Mouse (Mus musculus): ENCODE results near the gene Chst13. TPM values are rescaled to one million over a fixed set of nuclear protein-coding genes. Genes with fewer than 3 reads are reported as not detected.

Gene Chst13
- polyA plus RNA-seq (2012; rRNA removed), result 1.5 and 3.0 TPM in 2 replicates

DNA sequence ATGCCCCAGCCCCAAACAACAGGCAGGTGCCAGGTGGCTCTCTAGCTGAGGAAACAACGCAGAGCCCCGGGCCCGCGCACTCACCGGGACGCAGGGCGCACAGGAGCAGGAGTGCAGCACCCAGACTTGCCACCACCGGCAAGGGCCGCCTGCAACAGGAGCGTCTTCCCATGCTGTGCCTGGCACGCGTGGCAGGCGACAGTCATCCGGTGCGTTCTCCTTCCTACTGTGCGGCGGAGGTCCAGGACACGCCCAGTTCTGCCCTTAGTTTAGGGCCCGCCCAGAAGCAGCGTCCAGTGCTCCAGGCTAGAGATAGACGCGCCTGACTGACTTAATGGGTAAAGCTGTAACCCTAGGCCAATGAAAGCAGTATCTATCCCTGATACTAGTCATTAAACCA, at the start of gene Chst13:
Chst13 (minus strand) TSS at position 195 of the 400 bp plus-strand sequence.
- no peak within 1 kb of the TSS for H3K4me3 ChIP-seq (ENCODE audit: insufficient read depth, low read depth, low read length)
- TF ChIP-seq CTCF (conservative IDR thresholded peaks at IDR 0.05; ENCODE audit: insufficient read depth, insufficient read length, low read depth, low read length) (no peak), POLR2A (IDR thresholded peaks at IDR 0.05; ENCODE audit: low read depth, low read length) (no peak)
- H3K4me1 ChIP-seq (ENCODE audit: control insufficient read depth, insufficient read depth, low read length), result no peaks in the 10 kb centered on the region
- no peak within 1 kb of the TSS for H3K27ac ChIP-seq (ENCODE audit: insufficient read depth, low read depth, low read length)
- no peaks in the 10 kb centered on the region for H3K36me3 ChIP-seq (ENCODE audit: control insufficient read depth, insufficient read depth, low read length)
- DNase-seq, result peak; percentile 42
- 5% methylated on average over 22 of the region's 22 CpGs for whole genome bisulfite sequencing
- H3K27me3 ChIP-seq (replicated peaks; ENCODE audit: control insufficient read depth, insufficient read depth, low read length), result no peaks in the 10 kb centered on the region

DNA sequence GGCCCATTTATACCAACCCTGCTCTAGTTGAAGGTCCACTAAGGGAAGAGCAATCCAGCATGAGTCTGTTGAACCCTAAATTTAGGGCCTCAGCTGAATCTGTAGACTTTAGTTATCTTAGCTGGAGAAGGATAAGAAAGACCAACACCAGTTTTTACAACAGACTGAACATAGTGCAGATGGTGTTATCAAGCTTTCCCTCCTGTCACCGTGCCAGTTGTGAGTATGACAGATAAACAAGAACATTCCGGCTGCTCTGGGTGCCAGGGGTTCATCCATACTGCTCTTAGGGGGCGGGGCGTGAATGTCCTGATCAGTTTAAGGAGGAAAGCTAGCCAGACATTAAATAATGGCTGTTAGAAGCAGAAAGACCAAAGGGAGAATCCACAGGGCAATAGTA, 49.7 kb upstream of the Chst13 start:
- H3K36me3 ChIP-seq (ENCODE audit: control insufficient read depth, insufficient read depth, low read length), result peaks cover 9% of the 10 kb centered on the region

DNA sequence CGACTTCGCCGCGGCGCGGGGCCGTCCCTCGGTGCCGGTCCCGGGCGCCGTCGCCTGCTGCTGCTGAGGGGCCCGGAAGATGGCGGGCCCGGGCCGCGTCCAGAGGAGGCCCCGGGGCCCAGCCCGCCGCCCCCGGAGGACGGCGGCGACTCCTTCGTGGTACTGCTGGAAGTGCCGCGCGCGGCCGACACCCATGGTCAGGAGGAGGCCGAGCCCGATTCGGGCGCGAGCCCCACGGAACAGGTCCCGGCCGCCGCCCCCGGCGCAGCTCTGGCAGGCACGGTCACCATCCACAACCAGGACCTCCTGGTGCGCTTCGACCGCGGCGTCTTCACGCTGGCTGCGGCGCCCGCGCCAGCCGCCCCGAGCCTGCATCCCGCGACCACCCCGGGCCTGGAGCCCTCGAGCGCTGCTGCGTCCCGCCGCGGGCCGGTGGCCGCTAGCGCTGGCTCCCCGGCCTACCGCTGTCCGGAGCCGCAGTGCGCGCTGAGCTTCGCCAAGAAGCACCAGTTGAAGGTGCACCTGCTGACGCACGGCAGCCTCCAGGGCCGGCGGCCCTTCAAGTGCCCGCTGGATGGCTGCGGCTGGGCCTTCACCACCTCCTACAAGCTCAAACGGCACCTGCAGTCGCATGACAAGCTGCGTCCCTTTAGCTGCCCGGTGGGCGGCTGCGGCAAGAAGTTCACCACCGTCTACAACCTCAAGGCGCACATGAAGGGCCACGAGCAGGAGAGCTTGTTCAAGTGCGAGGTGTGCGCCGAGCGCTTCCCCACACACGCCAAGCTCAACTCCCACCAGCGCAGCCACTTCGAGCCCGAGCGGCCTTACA, 45.0 kb upstream of the Chst13 start:
- H3K4me3 ChIP-seq (ENCODE audit: insufficient read depth, low read depth, low read length), result peak overlapping the region; percentile 72
- peak overlapping the region; percentile 49 for H3K27ac ChIP-seq (ENCODE audit: insufficient read depth, low read depth, low read length)
- no peak for TF ChIP-seq CTCF (conservative IDR thresholded peaks at IDR 0.05; ENCODE audit: insufficient read depth, insufficient read length, low read depth, low read length)
- TF ChIP-seq POLR2A (IDR thresholded peaks at IDR 0.05; ENCODE audit: low read depth, low read length), result no peak
- peaks cover 20% of the 10 kb centered on the region for H3K4me1 ChIP-seq (ENCODE audit: control insufficient read depth, insufficient read depth, low read length)
- peaks cover 7% of the 10 kb centered on the region for H3K36me3 ChIP-seq (ENCODE audit: control insufficient read depth, insufficient read depth, low read length)
- no peaks in the 10 kb centered on the region for H3K27me3 ChIP-seq (replicated peaks; ENCODE audit: control insufficient read depth, insufficient read depth, low read length)
- peak; percentile 51 for DNase-seq
- WGBS, result under 1% methylated on average over 95 of the region's 98 CpGs

More for the DNA sequence above, 49.7 kb upstream of the Chst13 start:
- WGBS, result 85% methylated on average over 4 of the region's 4 CpGs
- no peak overlapping the region for H3K27ac ChIP-seq (ENCODE audit: insufficient read depth, low read depth, low read length)
- H3K27me3 ChIP-seq (replicated peaks; ENCODE audit: control insufficient read depth, insufficient read depth, low read length), result no peaks in the 10 kb centered on the region
- peak; percentile 27 for DNase-seq
- peaks cover 14% of the 10 kb centered on the region for H3K4me1 ChIP-seq (ENCODE audit: control insufficient read depth, insufficient read depth, low read length)
- TF ChIP-seq CTCF (conservative IDR thresholded peaks at IDR 0.05; ENCODE audit: insufficient read depth, insufficient read length, low read depth, low read length) (no peak), POLR2A (IDR thresholded peaks at IDR 0.05; ENCODE audit: low read depth, low read length) (no peak)
- no peak overlapping the region for H3K4me3 ChIP-seq (ENCODE audit: insufficient read depth, low read depth, low read length)

DNA sequence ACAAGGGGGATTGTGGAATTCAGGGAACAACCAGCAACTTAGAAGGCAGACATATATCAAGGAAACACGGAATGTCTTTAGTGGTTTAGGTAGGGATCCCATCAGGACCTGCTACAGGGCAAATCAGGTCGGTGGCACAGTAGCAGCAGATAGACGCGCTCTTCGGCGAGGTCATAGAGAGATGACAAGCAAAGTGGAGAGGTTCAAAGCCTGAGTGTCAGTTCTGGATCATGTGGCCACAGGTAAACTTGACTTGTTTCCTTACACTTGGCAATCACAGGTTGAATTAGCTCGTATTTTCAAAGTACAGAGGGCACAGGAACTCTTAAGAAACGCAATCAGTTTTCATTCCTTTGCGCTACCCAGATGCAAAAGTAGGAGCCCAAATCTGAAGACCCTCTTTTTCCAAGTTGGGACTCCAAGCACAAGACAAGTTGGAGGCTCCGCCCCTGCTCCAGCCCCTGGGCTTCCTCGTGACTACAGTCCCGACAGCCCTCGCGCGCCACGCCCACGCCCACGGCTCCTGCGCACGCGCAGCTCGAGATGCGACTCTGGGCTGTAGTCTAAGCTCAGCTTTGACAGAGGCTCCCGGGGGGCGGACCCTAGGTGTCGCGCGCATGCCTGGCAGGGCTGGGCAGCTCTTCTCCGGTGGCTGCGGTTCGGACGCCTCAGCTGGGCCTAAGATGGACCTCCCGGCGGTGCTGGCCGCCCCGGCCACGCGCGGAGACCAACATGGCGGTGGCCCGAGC, 44.2 kb upstream of the Chst13 start, which contains the start of gene Zxdc:
Zxdc (plus strand) TSS at position 517 of the 749 bp plus-strand sequence.
- H3K27me3 ChIP-seq (replicated peaks; ENCODE audit: control insufficient read depth, insufficient read depth, low read length), result no peaks in the 10 kb centered on the region
- peak; percentile 100 for DNase-seq
- TF ChIP-seq POLR2A (IDR thresholded peaks at IDR 0.05; ENCODE audit: low read depth, low read length) (peak; percentile 65), CTCF (conservative IDR thresholded peaks at IDR 0.05; ENCODE audit: insufficient read depth, insufficient read length, low read depth, low read length) (no peak)
- peak within 1 kb of the TSS; percentile 68 for H3K27ac ChIP-seq (ENCODE audit: insufficient read depth, low read depth, low read length)
- H3K4me3 ChIP-seq (ENCODE audit: insufficient read depth, low read depth, low read length), result peak within 1 kb of the TSS; percentile 72
- WGBS, result 7% methylated on average over 40 of the region's 41 CpGs
- H3K4me1 ChIP-seq (ENCODE audit: control insufficient read depth, insufficient read depth, low read length), result peaks cover 20% of the 10 kb centered on the region
- peaks cover 4% of the 10 kb centered on the region; the same call in 1 of the 2 replicates for H3K36me3 ChIP-seq (ENCODE audit: control insufficient read depth, insufficient read depth, low read length)

DNA sequence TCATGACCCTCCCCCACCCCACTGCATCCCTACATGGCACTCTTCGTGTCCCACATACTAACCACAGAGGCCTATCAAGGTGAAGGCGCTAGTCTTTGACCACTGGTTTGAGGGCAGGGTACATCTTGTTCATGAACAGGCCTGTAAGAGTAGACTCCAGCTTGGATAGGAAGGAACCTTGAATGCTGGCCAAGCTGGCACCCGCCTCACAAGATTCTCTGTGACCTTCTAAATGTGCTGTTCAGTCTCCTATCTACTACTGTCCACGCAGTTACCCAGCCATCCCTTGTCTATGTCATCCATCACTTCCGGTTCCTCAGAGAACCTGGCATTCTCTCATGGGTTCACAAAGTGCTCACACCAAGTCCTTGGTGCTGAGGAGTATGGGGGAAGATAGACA, 38.3 kb upstream of the Chst13 start:
- TF ChIP-seq CTCF (conservative IDR thresholded peaks at IDR 0.05; ENCODE audit: insufficient read depth, insufficient read length, low read depth, low read length), result no peak
- no peak for TF ChIP-seq POLR2A (IDR thresholded peaks at IDR 0.05; ENCODE audit: low read depth, low read length)

DNA sequence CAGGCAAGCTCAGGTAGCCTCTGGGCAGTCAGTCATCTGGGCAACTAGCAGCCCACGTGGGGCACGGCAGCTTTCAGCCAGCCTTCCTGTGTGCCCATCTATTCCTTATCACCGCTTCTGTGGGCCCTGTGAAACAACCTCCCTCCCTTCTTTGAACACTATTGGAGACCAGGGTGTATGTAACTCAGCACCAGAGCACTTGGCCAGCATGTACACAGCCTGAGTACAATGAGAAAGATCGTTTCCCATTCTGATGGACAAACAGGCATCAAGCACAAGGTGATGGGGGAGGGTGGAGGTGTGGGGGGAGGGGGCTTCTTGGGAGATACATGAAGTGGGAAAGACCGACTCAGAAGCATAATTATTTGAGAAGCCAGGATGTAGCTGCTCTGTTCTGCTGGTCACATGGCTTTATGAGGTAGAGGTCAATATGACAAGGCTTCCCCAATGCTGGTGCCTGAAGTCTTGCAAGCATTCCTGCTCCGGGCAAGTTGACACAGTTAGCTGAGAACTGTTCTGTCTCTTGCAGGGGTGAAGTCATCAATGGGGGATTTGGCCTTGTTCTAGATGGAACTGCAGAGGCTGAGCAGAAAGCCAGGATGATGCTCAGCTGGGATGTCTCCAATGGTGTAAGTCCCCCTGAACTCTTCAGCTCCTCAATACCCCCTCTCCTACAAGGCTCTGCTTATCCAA, 36.1 kb upstream of the Chst13 start:
- Histone ChIP-seq H3K4me1 (ENCODE audit: control insufficient read depth, insufficient read depth, low read length) (peaks cover 13% of the 10 kb centered on the region; the same call in 1 of the 2 replicates), H3K4me3 (ENCODE audit: insufficient read depth, low read depth, low read length) (no peak overlapping the region), H3K27ac (ENCODE audit: insufficient read depth, low read depth, low read length) (peak overlapping the region; percentile 69; the same call in 1 of the 2 replicates), H3K36me3 (ENCODE audit: control insufficient read depth, insufficient read depth, low read length) (no peaks in the 10 kb centered on the region), H3K27me3 (replicated peaks; ENCODE audit: control insufficient read depth, insufficient read depth, low read length) (no peaks in the 10 kb centered on the region)
- no peak for DNase-seq
- 82% methylated on average over 6 of the region's 6 CpGs for WGBS
- TF ChIP-seq CTCF (conservative IDR thresholded peaks at IDR 0.05; ENCODE audit: insufficient read depth, insufficient read length, low read depth, low read length) (no peak), POLR2A (IDR thresholded peaks at IDR 0.05; ENCODE audit: low read depth, low read length) (no peak)

More for the DNA sequence above, 38.3 kb upstream of the Chst13 start:
- DNase-seq, result no peak
- Histone ChIP-seq H3K27me3 (replicated peaks; ENCODE audit: control insufficient read depth, insufficient read depth, low read length) (no peaks in the 10 kb centered on the region), H3K4me1 (ENCODE audit: control insufficient read depth, insufficient read depth, low read length) (peaks cover 13% of the 10 kb centered on the region; the same call in 1 of the 2 replicates), H3K27ac (ENCODE audit: insufficient read depth, low read depth, low read length) (no peak overlapping the region), H3K36me3 (ENCODE audit: control insufficient read depth, insufficient read depth, low read length) (no peaks in the 10 kb centered on the region), H3K4me3 (ENCODE audit: insufficient read depth, low read depth, low read length) (no peak overlapping the region)
- 79% methylated on average over 5 of the region's 5 CpGs for WGBS

Data from kidney, adult 2 months (tissue).